Mouse (Mus musculus) heart, adult 2 months (tissue): ENCODE data around the gene Dnm1l. TPM values are rescaled to one million over a fixed set of nuclear protein-coding genes. Genes with fewer than 3 reads are reported as not detected.

ENCODE experiments used
- DNase-seq, 2 experiments: peaks; one replicate each; pipeline ENCODE4 v3.0.0; 2021
- H3K27ac ChIP-seq: fragments of 200-600 bp; 2 replicates; pipeline ENCODE4 v1.8.1; 2022
- H3K27me3 ChIP-seq: fragments of 200-500 bp; 2 replicates; pipeline ENCODE4 v1.6.1; 2012; ENCODE audit warnings: mild to moderate bottlenecking, low read length, inconsistent platforms, mixed read lengths; ENCODE audit not compliant: control insufficient read depth, insufficient read depth
- H3K36me3 ChIP-seq: fragments of 200-500 bp; 2 replicates; pipeline ENCODE4 v1.6.1; 2012; ENCODE audit warnings: low read length, inconsistent platforms; ENCODE audit not compliant: control insufficient read depth, insufficient read depth
- H3K4me1 ChIP-seq: fragments of 200-500 bp; 2 replicates; pipeline ENCODE4 v1.6.1; 2011; ENCODE audit warnings: low read length; ENCODE audit not compliant: control insufficient read depth, insufficient read depth
- H3K4me3 ChIP-seq: fragments of 200-600 bp; 2 replicates; pipeline ENCODE4 v1.8.1; 2022
- H3K79me2 ChIP-seq: fragments of 200-500 bp; replicated peaks from 2 replicates; pipeline ENCODE4 v1.6.1; 2012; ENCODE audit warnings: mild to moderate bottlenecking, inconsistent platforms, low read length, moderate library complexity, mixed read lengths; ENCODE audit not compliant: control insufficient read depth, insufficient read depth
- H3K9ac ChIP-seq: fragments of 200-500 bp; 2 replicates; pipeline ENCODE4 v1.6.1; 2012; ENCODE audit warnings: low read depth, mild to moderate bottlenecking, control low read depth, inconsistent platforms, low read length, mixed read lengths
- CTCF ChIP-seq: fragments of 200-600 bp; IDR thresholded peaks from 2 replicates; pipeline ENCODE4 v1.8.1; 2022; ENCODE audit warnings: antibody characterized with exemption, mild to moderate bottlenecking, moderate library complexity
- EP300 ChIP-seq: fragments of 200-500 bp; IDR thresholded peaks from 2 replicates; pipeline ENCODE4 v1.6.1; 2011; ENCODE audit warnings: low read depth, low read length, control low read depth; ENCODE audit not compliant: insufficient read depth
- POLR2A ChIP-seq: fragments of 200-500 bp; IDR thresholded peaks from 2 replicates; pipeline ENCODE4 v1.6.1; 2011; ENCODE audit warnings: mild to moderate bottlenecking, low read depth, low read length, control low read depth; ENCODE audit not compliant: insufficient read depth
- WGBS: fragments of 180-500 bp; shearing (Covaris S2); methylation state at CpG from one replicate; pipeline ENCODE4 v1.1.7; 2018; 5-methylcytosine and 5-hydroxymethylcytosine counted together
- intact Hi-C: fragments of 180-260 bp; cut with DNase I; formaldehyde crosslinking; loops from one replicate; pipeline ENCODE4 v1.15.1; 2025
- polyA plus RNA-seq: library from polyadenylated mRNA; depleted of rRNA; stranded (reverse); fragments of >200 nt; gene quantifications from 2 replicates; pipeline ENCODE4 v1.2.3, GENCODE M21; 2012; rRNA removed
- total RNA-seq, 2 experiments: library from RNA; stranded (reverse); gene quantifications; 2 replicates each; pipeline ENCODE4 v1.2.3; 2021

The Dnm1l gene
- total and polyA plus RNA-seq, 3 experiments, result 17.5 to 99.0 (median 95.1) TPM

- H3K4me3 ChIP-seq, result no peak overlapping the region
- peaks cover 15% of the 10 kb centered on the region for H3K36me3 ChIP-seq
- H3K9ac ChIP-seq, result no peak overlapping the region
- TF ChIP-seq CTCF (no peak), EP300 (no peak), POLR2A (no peak)
- H3K27ac ChIP-seq, result no peak overlapping the region
- 69% methylated on average over 3 of the region's 3 CpGs for WGBS
- H3K27me3 ChIP-seq, result no peaks in the 10 kb centered on the region
- H3K79me2 ChIP-seq, result no peaks in the 10 kb centered on the region
- H3K4me1 ChIP-seq, result peaks cover 3% of the 10 kb centered on the region
- intact Hi-C loops, result no loop called here
- DNase-seq, result no peak
Observed at GRCm38 (mm10) chr16:16262436-16262835, 96.3 kb downstream of the Dnm1l start.

Other genes starting within 250 kb of the Dnm1l start
- gene Pkp2, start 145.6 kb downstream of the Dnm1l start, total RNA-seq, result 100 to 1,000 TPM; 123 to 133 TPM
- gene Pkp2, start 145.6 kb downstream of the Dnm1l start, polyA plus RNA-seq, result 62.3 and 74.5 TPM in 2 replicates
- 10 to 100 TPM; 30.1 to 37.3 TPM for gene Yars2, start 56.0 kb downstream of the Dnm1l start, total RNA-seq
- gene Yars2, start 56.0 kb downstream of the Dnm1l start, polyA plus RNA-seq, result 18.6 and 23.7 TPM in 2 replicates
- 10 to 100 TPM; 41.7 to 44.8 TPM for gene Fgd4, start 241.6 kb upstream of the Dnm1l start, total RNA-seq
- gene Fgd4, start 241.6 kb upstream of the Dnm1l start, polyA plus RNA-seq, result 4.9 and 12.0 TPM in 2 replicates